Mouse (Mus musculus): ENCODE measurements around the gene Zfp873. TPM values are rescaled to one million over a fixed set of nuclear protein-coding genes. Genes with fewer than 3 reads are reported as not detected.
A peak's percentile ranks its signal among the peaks of the same experiment; 100 is the strongest.
"Not testable (repeated sequence)": the region's sequence is repeated elsewhere in the genome, so short reads cannot be mapped to it uniquely, and the experiment has no call there.

Zfp873 gene
- total RNA-seq (2021), result 1 to 10 TPM; 7.8 to 8.1 TPM
- long read RNA-seq, experiment 1, partial matches to known transcripts, result 0 of 5 reads
- long read RNA-seq, experiment 1, other reads (novel, unspliced or antisense), result 4 of 5 reads
- long read RNA-seq, experiment 2, partial matches to known transcripts, result 0 of 4 reads
- long read RNA-seq, experiment 2, other reads (novel, unspliced or antisense), result 0 of 4 reads

GRCm38 (mm10) chr10:82047597-82048459, at the start of gene Zfp873:
Zfp873 (plus strand) TSS chr10:82048123.
- intact Hi-C loops (cut with DNase I), result no loop called here

GRCm38 (mm10) chr10:82003209-82003608, 44.7 kb upstream of the Zfp873 start:
- intact Hi-C loops (cut with DNase I); DNase-seq (ENCODE audit: low spot score in 2 of 2): not testable (repeated sequence)

More at GRCm38 (mm10) chr10:82047597-82048459, at the start of gene Zfp873:
- DNase-seq (ENCODE audit: low spot score in 2 of 2), result peak; percentile 91 to 95

GRCm38 (mm10) chr10:82004822-82005221, 43.1 kb upstream of the Zfp873 start:
- DNase-seq (ENCODE audit: low spot score in 2 of 2); intact Hi-C loops (cut with DNase I): not testable (repeated sequence)

- DNase-seq (ENCODE audit: low spot score in 2 of 2), result no peak
- intact Hi-C loops (cut with DNase I), result no loop called here
Measured at GRCm38 (mm10) chr10:82042191-82042590, 5.7 kb upstream of the Zfp873 start.

- intact Hi-C loops (cut with DNase I), result no loop called here
- DNase-seq (ENCODE audit: low spot score in 2 of 2), result no peak
Measured at GRCm38 (mm10) chr10:82046603-82047002, 1.3 kb upstream of the Zfp873 start.

GRCm38 (mm10) chr10:82048460-82048804, 509 bp downstream of the Zfp873 start:
- intact Hi-C loops (cut with DNase I), result not testable (repeated sequence)

GRCm38 (mm10) chr10:82082728-82083621, 35.1 kb downstream of the Zfp873 start, which contains the start of gene BC024063:
BC024063 (plus strand) TSS chr10:82083353.
- DNase-seq (ENCODE audit: low spot score in 2 of 2), result peak; percentile 72 to 82
- intact Hi-C loops (cut with DNase I), result not testable (repeated sequence)

More at GRCm38 (mm10) chr10:82048460-82048804, 509 bp downstream of the Zfp873 start:
- DNase-seq (ENCODE audit: low spot score in 2 of 2), result not testable (repeated sequence)

- intact Hi-C loops (cut with DNase I); DNase-seq (ENCODE audit: low spot score in 2 of 2): not testable (repeated sequence)
Measured at GRCm38 (mm10) chr10:82083622-82083971, 35.7 kb downstream of the Zfp873 start.

Other genes starting within 250 kb of the Zfp873 start
- 1 to 10 TPM; 2.2 to 2.4 TPM for gene Gm4767, start 235.9 kb upstream of the Zfp873 start, total RNA-seq (2021)
- gene Gm32687, start 184.2 kb upstream of the Zfp873 start, total RNA-seq (2021), result 1 to 10 TPM; 2.9 to 3.1 TPM
- gene Zfp781, start 117.6 kb upstream of the Zfp873 start, total RNA-seq (2021), result 1 to 10 TPM; 2.4 to 2.5 TPM
- gene BC024063, start 35.2 kb downstream of the Zfp873 start, total RNA-seq (2021), result 1 to 10 TPM; 6.2 to 6.4 TPM
- 1 to 10 TPM; 8.0 to 9.0 TPM for gene AU041133, start 79.9 kb downstream of the Zfp873 start, total RNA-seq (2021)
- gene Zfp938, start 193.2 kb downstream of the Zfp873 start, total RNA-seq (2021), result 10 to 100 TPM; 20.8 to 21.2 TPM